Mouse (Mus musculus): ENCODE results near the gene Snhg11. TPM values are rescaled to one million over a fixed set of nuclear protein-coding genes. Genes with fewer than 3 reads are reported as not detected.

The Snhg11 gene
- total RNA-seq, 2 experiments from 2014 or later, result 0.04 to 0.21 TPM

Other genes starting within 250 kb of the Snhg11 start
- not detected in 2 replicates for gene Tgm2, start 229.2 kb upstream of the Snhg11 start, total RNA-seq (2014; fragmentation: Nextera tagmentation)
- gene Tgm2, start 229.2 kb upstream of the Snhg11 start, total RNA-seq (2017), result 0.04 and 0.21 TPM in 2 replicates
- 0.21 TPM in 1 of 2 replicates, not detected in the other for gene D630003M21Rik, start 146.4 kb upstream of the Snhg11 start, total RNA-seq (2014; fragmentation: Nextera tagmentation)
- gene D630003M21Rik, start 146.4 kb upstream of the Snhg11 start, total RNA-seq (2017), result not detected in 2 replicates
- not detected in 2 replicates for gene Bpi, start 117.5 kb upstream of the Snhg11 start, total RNA-seq (2014; fragmentation: Nextera tagmentation)
- gene Bpi, start 117.5 kb upstream of the Snhg11 start, total RNA-seq (2017), result not detected in 2 replicates
- 84.4 and 140 TPM in 2 replicates for gene Lbp, start 69.1 kb upstream of the Snhg11 start, total RNA-seq (2014; fragmentation: Nextera tagmentation)
- 200 and 215 TPM in 2 replicates for gene Lbp, start 69.1 kb upstream of the Snhg11 start, total RNA-seq (2017)
- gene Ralgapb, start 34.2 kb downstream of the Snhg11 start, total RNA-seq (2014; fragmentation: Nextera tagmentation), result 24.0 and 54.0 TPM in 2 replicates
- 25.8 and 32.1 TPM in 2 replicates for gene Ralgapb, start 34.2 kb downstream of the Snhg11 start, total RNA-seq (2017)
- not detected in 2 replicates for gene Adig, start 127.0 kb downstream of the Snhg11 start, total RNA-seq (2014; fragmentation: Nextera tagmentation)
- gene Adig, start 127.0 kb downstream of the Snhg11 start, total RNA-seq (2017), result not detected in 2 replicates
- gene Arhgap40, start 137.2 kb downstream of the Snhg11 start, total RNA-seq (2014; fragmentation: Nextera tagmentation), result not detected in 2 replicates
- 2.9 TPM in 1 of 2 replicates, not detected in the other for gene Arhgap40, start 137.2 kb downstream of the Snhg11 start, total RNA-seq (2017)
- gene Slc32a1, start 235.1 kb downstream of the Snhg11 start, total RNA-seq (2014; fragmentation: Nextera tagmentation), result not detected in 2 replicates
- not detected in 2 replicates for gene Slc32a1, start 235.1 kb downstream of the Snhg11 start, total RNA-seq (2017)
- gene Actr5, start 249.2 kb downstream of the Snhg11 start, total RNA-seq (2014; fragmentation: Nextera tagmentation), result 15.6 and 18.5 TPM in 2 replicates
- 15.8 and 21.6 TPM in 2 replicates for gene Actr5, start 249.2 kb downstream of the Snhg11 start, total RNA-seq (2017)

All from granulocyte monocyte progenitor cell, adult 5-6 weeks (primary cell).